Mouse (Mus musculus): ENCODE measurements around the gene Jarid2.

The Jarid2 gene

GRCm38 (mm10) chr13:44851426-44851825 is 122.2 kb downstream of the Jarid2 start:
- no peak for DNase-seq

- DNase-seq: no peak
Observed at GRCm38 (mm10) chr13:44852024-44852423, 122.8 kb downstream of the Jarid2 start.

DNA sequence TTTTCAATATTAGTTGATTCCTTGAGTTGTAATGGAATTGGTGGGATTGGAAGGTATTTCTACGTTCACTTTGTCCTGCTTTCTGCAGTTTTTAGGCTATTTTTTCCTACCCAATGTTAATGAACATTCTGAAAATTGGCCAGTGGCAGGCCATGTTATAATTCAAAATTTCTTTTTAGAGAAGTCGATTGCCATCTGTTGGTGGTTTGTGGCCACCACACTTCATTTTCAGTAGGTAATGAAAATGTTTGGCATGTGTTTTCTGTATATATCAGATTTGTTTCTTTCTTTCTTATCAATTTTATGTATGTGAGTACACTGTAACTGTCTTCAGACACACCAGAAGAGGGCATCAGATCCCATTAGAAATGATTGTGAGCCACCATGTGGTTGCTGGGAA is 136.3 kb downstream of the Jarid2 start:
- DNase-seq: no peak

- DNase-seq: no peak
Observed at GRCm38 (mm10) chr13:44868037-44868650, 138.9 kb downstream of the Jarid2 start.

GRCm38 (mm10) chr13:44869418-44870119 is 140.3 kb downstream of the Jarid2 start:
- DNase-seq: peak; percentile 74

DNA sequence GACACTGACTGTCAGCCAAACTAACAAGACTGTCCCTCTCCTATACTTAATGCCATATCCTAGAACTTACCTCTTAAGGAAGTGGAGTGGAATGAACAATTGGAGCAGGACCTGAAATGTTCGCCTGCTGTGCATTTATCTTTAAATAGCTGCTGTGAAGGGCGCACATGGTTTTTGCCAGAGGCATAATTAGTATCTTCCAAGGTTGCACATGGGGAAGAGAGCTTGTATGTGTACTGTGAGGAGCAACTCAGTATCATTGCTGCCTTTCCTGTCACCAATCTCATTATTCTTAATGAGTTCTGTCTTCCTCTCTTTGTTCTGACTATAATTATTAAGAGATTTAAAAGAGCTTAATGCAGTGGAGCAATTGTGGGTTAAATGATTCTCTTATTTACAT is 147.5 kb downstream of the Jarid2 start:
- DNase-seq: peak; percentile 54

DNA sequence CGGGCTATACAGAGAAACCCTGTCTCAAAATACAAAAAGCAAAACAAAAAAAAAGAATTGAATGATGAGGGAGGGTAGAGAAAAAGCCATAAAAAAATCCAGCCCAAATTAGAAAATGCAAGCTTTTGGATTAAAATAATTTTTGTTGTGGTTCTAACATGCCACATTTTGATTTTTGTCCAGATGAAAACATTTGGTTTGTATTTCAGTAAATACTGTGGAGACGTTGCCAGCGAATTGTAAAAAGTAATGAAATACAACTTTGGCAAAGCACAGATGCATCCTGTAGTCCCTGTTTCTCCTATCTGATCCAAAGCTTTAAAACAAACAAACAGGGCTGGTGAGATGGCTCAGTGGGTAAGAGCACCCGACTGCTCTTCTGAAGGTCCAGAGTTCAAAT is 151.7 kb downstream of the Jarid2 start:
- DNase-seq: no peak

GRCm38 (mm10) chr13:44886221-44886620 is 156.9 kb downstream of the Jarid2 start:
- no peak for DNase-seq

DNA sequence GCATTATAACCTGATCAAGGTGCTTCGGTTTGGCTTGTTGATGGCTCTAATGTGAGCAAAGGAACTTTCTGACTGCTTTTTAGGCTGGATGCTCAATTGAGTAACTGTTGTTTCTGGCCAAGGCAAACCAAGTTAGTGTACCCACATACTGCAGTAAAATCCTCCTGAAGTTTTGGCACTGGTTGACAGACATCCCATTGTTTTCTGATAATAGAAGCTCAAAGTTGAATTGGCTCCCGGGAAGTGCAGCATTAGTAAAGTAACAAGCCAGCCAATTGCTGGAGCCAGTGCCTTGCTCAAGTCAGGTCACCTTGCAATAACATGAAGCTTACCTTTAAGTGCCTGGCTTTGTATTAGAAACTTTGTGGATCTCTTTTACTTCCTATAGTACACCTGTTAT is 161.3 kb downstream of the Jarid2 start:
- DNase-seq: peak; percentile 19

- peak; percentile 73 for DNase-seq
Observed at GRCm38 (mm10) chr13:44891813-44892730, 162.8 kb downstream of the Jarid2 start.

GRCm38 (mm10) chr13:44896211-44896610 is 166.9 kb downstream of the Jarid2 start:
- no peak for DNase-seq

- no peak for DNase-seq
Observed at GRCm38 (mm10) chr13:44902299-44902698, 173.0 kb downstream of the Jarid2 start.

- no peak for DNase-seq
Observed at GRCm38 (mm10) chr13:44903416-44903815, 174.1 kb downstream of the Jarid2 start.

- no peak for DNase-seq
Observed at GRCm38 (mm10) chr13:44904271-44904670, 175.0 kb downstream of the Jarid2 start.

GRCm38 (mm10) chr13:44906141-44906540 is 176.9 kb downstream of the Jarid2 start:
- DNase-seq: peak; percentile 37

DNA sequence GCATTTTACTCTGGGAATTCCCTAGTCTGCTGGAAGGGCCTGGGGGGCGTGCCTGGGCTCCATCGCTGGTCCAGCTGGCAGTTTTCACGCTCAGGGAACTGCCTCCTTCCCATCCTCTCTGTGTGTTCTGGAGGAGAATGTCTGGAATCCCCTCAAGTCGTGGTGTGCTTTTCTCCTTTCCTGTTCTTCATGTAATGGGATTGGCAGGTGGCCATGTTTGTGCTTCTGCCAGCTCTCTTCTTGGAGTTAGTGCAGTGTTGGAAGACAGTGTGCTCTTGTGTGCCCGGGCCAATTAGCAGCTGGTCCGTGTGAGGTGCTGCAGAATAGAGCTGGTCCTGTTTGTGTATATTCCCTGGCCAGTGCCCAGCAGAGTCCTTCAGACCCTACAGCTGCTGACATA is 178.4 kb downstream of the Jarid2 start:
- peak; percentile 92 for DNase-seq

- DNase-seq: no peak
Observed at GRCm38 (mm10) chr13:44908790-44909189, 179.5 kb downstream of the Jarid2 start.

DNA sequence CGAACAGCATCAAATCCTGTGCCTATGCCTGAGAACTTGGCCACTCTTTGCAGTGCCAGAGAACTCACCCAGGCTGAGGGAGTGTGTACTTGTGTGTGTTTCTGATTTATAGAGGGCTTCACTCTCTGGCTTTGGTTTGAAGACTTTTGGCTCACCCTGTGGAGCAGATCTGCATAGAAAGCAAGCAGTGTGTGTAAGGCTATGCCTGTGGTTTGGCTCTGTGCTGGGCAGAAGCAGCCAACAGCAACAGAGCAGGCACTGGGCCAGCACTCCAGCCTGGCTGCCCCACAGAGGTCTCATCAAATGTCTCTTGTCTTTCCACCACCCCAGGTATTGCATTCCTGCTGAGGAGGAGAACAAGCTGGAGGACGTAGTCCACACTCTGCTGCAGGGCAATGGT is 183.6 kb downstream of the Jarid2 start:
- DNase-seq: no peak

- DNase-seq: peak; percentile 29
Observed at GRCm38 (mm10) chr13:44913560-44913959, 184.3 kb downstream of the Jarid2 start.

DNA sequence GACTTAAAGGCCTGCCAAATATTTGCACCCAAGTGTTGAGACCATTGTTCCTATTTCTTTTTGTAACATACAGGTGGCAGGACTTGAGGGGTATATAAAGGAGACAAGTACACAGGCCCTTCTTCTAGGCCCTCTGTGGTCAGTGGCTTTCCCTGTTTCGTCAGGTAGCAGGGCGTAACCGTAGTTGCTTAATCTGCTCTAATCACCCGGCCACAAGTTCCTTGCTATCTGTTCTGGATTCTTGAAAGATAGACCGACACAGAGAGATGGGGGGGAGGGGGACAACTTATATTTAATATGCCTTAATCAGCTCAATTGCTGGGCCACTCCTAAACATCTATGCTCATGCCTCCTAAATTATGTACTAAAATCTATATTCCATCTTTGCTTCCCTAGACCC is 186.1 kb downstream of the Jarid2 start:
- no peak for DNase-seq

GRCm38 (mm10) chr13:44915945-44916344 is 186.7 kb downstream of the Jarid2 start:
- peak; percentile 46 for DNase-seq

DNA sequence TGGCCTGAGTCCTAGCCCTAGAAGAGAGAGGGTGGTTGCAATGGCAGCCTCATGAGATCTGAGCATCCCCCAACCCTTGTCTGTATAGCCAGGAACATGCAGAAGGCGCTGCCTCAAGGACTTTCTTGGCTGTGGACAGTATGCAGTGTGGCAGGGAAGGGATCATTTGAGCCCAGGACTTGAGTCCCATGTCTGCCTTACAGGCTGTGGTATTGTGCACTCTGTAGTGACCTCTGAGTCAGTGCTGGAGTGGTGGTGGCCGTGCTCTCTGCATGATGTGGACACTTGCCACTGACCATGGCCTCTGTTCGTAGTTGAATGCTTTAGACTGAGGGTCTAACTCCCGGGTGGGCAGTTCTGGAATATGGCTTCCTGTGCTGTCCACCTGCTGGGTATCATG is 187.9 kb downstream of the Jarid2 start:
- no peak for DNase-seq

GRCm38 (mm10) chr13:44918269-44918668 is 189.0 kb downstream of the Jarid2 start:
- DNase-seq: no peak

GRCm38 (mm10) chr13:44921095-44921494 is 191.8 kb downstream of the Jarid2 start:
- DNase-seq: no peak

All from retina, postnatal 1 day (tissue).